Mouse (Mus musculus) forebrain, embryonic 12.5 days (tissue): ENCODE data around the gene Dennd1a. TPM values are rescaled to one million over a fixed set of nuclear protein-coding genes. Genes with fewer than 3 reads are reported as not detected.

ENCODE experiments used
- ATAC-seq: fragments of 200-750 bp; cut with Nextera tagmentation; 2 replicates; pipeline ENCODE4 v1.8.0; 2017; ENCODE audit warnings: moderate TSS enrichment; ENCODE audit not compliant: low FRiP score
- H3K27ac ChIP-seq: fragments of 300-500 bp; sonication (generic); 2 replicates; pipeline ENCODE4 v1.5.1; 2016; ENCODE audit warnings: mild to moderate bottlenecking
- H3K27me3 ChIP-seq: fragments of 300-500 bp; sonication (generic); 2 replicates; pipeline ENCODE4 v1.6.1; 2016; ENCODE audit warnings: mild to moderate bottlenecking
- H3K36me3 ChIP-seq: fragments of 300-500 bp; sonication (generic); replicated peaks from 2 replicates; pipeline ENCODE4 v1.6.1; 2016; ENCODE audit warnings: mild to moderate bottlenecking
- H3K4me1 ChIP-seq: fragments of 300-500 bp; sonication (generic); 2 replicates; pipeline ENCODE4 v1.6.1; 2016
- H3K4me2 ChIP-seq: fragments of 300-500 bp; sonication (generic); 2 replicates; pipeline ENCODE4 v1.6.1; 2016; ENCODE audit warnings: mild to moderate bottlenecking, moderate library complexity
- H3K4me3 ChIP-seq: fragments of 300-500 bp; sonication (generic); replicated peaks from 2 replicates; pipeline ENCODE4 v1.5.1; 2016; ENCODE audit warnings: mild to moderate bottlenecking
- H3K9ac ChIP-seq: fragments of 300-500 bp; sonication (generic); 2 replicates; pipeline ENCODE4 v1.6.1; 2016; ENCODE audit warnings: mild to moderate bottlenecking
- H3K9me3 ChIP-seq: fragments of 300-500 bp; sonication (generic); 2 replicates; pipeline ENCODE4 v1.6.1; 2016
- WGBS: fragments of 180-500 bp; shearing (Covaris S2); methylation state at CpG from one replicate; pipeline ENCODE4 v1.1.7; 2016; 5-methylcytosine and 5-hydroxymethylcytosine counted together
- polyA plus RNA-seq: library from polyadenylated mRNA; unstranded; fragments of >200 nt; fragmentation: Nextera tagmentation; extraction: Ambion mirVana; gene quantifications from 2 replicates; pipeline ENCODE4 v1.2.1, GENCODE M21; 2016

Gene Dennd1a
- polyA plus RNA-seq, 1 experiment from 2014 or later: 30.3 TPM

- 41% methylated on average over 6 of the region's 6 CpGs for WGBS
- no peak overlapping the region for H3K4me2 ChIP-seq
- ATAC-seq: peak; percentile 60; the same call in 1 of the 2 replicates
Measured at GRCm38 (mm10) chr2:37869628-37870027, 417.6 kb downstream of the Dennd1a start.

GRCm38 (mm10) chr2:37867387-37867786 lies 419.8 kb downstream of the Dennd1a start:
- H3K36me3 ChIP-seq: no peaks in the 10 kb centered on the region
- ATAC-seq: no peak
- no peak overlapping the region for H3K9ac ChIP-seq

More at GRCm38 (mm10) chr2:37869628-37870027, 417.6 kb downstream of the Dennd1a start:
- Histone ChIP-seq H3K27ac (no peak overlapping the region), H3K36me3 (no peaks in the 10 kb centered on the region), H3K9ac (no peak overlapping the region), H3K4me3 (no peak overlapping the region), H3K4me1 (peaks cover 14% of the 10 kb centered on the region), H3K9me3 (no peaks in the 10 kb centered on the region), H3K27me3 (no peaks in the 10 kb centered on the region)

DNA sequence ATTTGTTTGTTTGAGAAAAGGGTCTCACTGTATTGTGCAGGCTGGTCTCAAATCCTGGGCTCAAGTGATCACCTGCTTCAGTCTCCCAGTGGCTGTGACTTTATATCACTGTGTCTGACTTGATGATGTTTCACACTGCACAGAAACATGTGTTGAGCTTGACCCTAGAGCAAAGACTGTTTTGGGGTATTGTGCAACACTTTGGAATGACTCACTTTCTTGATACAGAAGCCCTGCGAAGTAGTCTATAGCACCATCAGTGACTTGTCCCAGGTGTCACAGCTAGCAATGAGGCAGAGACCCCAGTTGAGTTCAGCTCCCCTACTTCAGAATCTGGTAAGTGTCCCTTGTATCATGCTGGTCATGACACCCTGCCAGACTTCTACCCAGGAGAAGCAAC lies 429.7 kb downstream of the Dennd1a start:
- no peak for ATAC-seq
- H3K4me1 ChIP-seq: 0 out of 2 replicates have a peak, but pooled peaks cover 4% of the 10 kb centered on the region
- 94% methylated on average over 1 of the region's 1 CpGs for WGBS
- no peak overlapping the region for H3K4me3 ChIP-seq
- H3K9ac ChIP-seq: no peak overlapping the region
- H3K4me2 ChIP-seq: no peak overlapping the region
- no peaks in the 10 kb centered on the region for H3K9me3 ChIP-seq
- H3K27ac ChIP-seq: no peak overlapping the region
- no peaks in the 10 kb centered on the region for H3K27me3 ChIP-seq
- peaks cover 9% of the 10 kb centered on the region for H3K36me3 ChIP-seq

More at GRCm38 (mm10) chr2:37867387-37867786, 419.8 kb downstream of the Dennd1a start:
- Histone ChIP-seq H3K9me3 (no peaks in the 10 kb centered on the region), H3K4me3 (no peak overlapping the region), H3K27me3 (no peaks in the 10 kb centered on the region), H3K4me1 (peaks cover 14% of the 10 kb centered on the region), H3K27ac (no peak overlapping the region), H3K4me2 (no peak overlapping the region)
- 84% methylated on average over 5 of the region's 5 CpGs for WGBS

- no peaks in the 10 kb centered on the region for H3K9me3 ChIP-seq
- no peak overlapping the region for H3K9ac ChIP-seq
- WGBS: 87% methylated on average over 3 of the region's 3 CpGs
- H3K36me3 ChIP-seq: peaks cover 9% of the 10 kb centered on the region
- H3K27ac ChIP-seq: no peak overlapping the region
- ATAC-seq: no peak
- no peaks in the 10 kb centered on the region for H3K27me3 ChIP-seq
- no peak overlapping the region for H3K4me2 ChIP-seq
- H3K4me1 ChIP-seq: 0 out of 2 replicates have a peak, but pooled peaks cover 4% of the 10 kb centered on the region
- no peak overlapping the region for H3K4me3 ChIP-seq
Measured at GRCm38 (mm10) chr2:37856955-37857354, 430.2 kb downstream of the Dennd1a start.

GRCm38 (mm10) chr2:37855226-37855625 lies 432.0 kb downstream of the Dennd1a start:
- Histone ChIP-seq H3K9ac (no peak overlapping the region), H3K27ac (no peak overlapping the region), H3K4me2 (no peak overlapping the region), H3K36me3 (peaks cover 9% of the 10 kb centered on the region), H3K27me3 (no peaks in the 10 kb centered on the region), H3K4me1 (peaks cover 6% of the 10 kb centered on the region; the same call in 1 of the 2 replicates), H3K4me3 (no peak overlapping the region), H3K9me3 (no peaks in the 10 kb centered on the region)
- 79% methylated on average over 2 of the region's 2 CpGs for WGBS
- no peak for ATAC-seq

DNA sequence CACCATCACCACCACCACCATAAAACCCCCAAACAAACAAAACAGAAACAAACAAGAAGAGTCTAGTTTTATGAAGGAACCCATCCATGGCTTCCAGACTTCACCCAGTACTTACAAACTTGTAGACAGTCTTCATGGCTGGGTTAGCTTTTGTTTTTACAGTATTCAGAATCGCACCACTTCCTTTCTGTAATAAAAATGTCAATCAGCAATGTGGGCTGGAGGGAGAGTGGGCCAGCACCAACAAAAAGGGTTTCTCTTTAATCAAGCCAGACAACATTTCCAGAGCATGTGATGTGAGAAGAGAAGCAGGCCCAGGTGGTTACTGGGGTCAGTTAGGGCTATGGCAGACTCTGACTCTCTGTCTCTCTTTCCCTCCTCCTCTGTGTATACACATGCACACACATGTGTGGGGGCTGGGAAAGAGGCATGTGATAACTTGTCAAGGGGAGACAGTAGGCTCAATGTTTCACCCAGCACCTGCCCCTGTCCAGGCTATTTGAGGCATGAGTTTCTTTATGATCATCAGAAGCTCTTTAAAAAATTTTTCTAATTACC lies 433.2 kb downstream of the Dennd1a start:
- H3K27ac ChIP-seq: no peak overlapping the region
- 93% methylated on average over 1 of the region's 1 CpGs for WGBS
- no peaks in the 10 kb centered on the region for H3K9me3 ChIP-seq
- H3K36me3 ChIP-seq: peaks cover 9% of the 10 kb centered on the region
- H3K27me3 ChIP-seq: no peaks in the 10 kb centered on the region
- no peak overlapping the region for H3K9ac ChIP-seq
- H3K4me3 ChIP-seq: no peak overlapping the region
- H3K4me1 ChIP-seq: peaks cover 6% of the 10 kb centered on the region; the same call in 1 of the 2 replicates
- ATAC-seq: no peak
- H3K4me2 ChIP-seq: no peak overlapping the region

DNA sequence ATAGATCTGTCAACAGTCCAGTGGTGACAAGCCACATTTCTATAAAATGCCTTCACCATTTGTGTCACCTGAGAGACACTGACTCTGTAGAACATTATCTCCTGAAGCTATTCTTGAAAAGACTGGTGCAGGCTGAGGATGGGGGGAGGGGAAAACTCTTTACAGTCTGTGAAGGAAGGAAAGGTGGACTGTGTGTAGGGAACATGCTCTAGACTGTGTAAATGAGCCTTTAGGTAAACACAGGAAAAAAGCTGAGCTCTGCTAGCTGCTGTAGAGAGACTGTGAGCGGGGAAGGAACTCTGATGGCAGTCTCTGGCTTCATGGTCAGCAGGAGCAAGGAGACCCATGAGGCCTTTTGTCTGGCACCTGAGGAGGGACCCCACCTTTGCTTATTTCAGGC lies 436.6 kb downstream of the Dennd1a start:
- ATAC-seq: no peak
- H3K9ac ChIP-seq: no peak overlapping the region

DNA sequence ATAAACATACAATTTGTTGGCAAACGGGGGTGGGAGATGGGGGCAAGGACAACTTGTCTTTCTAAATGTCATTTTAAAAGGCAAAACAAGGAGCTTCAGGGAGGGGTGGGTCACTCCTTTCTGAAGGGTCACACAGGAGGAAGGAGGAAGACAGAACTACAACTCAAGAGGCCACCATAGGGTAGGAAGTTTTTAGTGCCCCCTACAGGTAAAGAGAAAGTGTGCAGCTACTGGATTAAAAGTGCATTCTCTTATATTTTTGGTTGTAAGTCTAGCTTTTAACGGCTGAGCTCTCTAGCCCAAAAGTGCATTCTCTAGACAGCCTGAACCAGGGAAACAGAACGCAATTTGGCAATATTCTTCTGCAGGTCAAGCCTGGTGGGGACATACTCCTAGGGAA lies 437.8 kb downstream of the Dennd1a start:
- Histone ChIP-seq H3K9ac (no peak overlapping the region), H3K27ac (no peak overlapping the region), H3K27me3 (no peaks in the 10 kb centered on the region), H3K4me2 (no peak overlapping the region), H3K9me3 (no peaks in the 10 kb centered on the region), H3K4me3 (no peak overlapping the region), H3K4me1 (peaks cover 3% of the 10 kb centered on the region), H3K36me3 (no peaks in the 10 kb centered on the region)
- WGBS: 83% methylated on average over 3 of the region's 3 CpGs
- no peak for ATAC-seq

More for the DNA sequence above, 436.6 kb downstream of the Dennd1a start:
- peaks cover 6% of the 10 kb centered on the region; the same call in 1 of the 2 replicates for H3K36me3 ChIP-seq
- no peak overlapping the region for H3K4me3 ChIP-seq
- H3K4me2 ChIP-seq: no peak overlapping the region
- no peaks in the 10 kb centered on the region for H3K27me3 ChIP-seq
- H3K27ac ChIP-seq: no peak overlapping the region; the same call in 1 of the 2 replicates
- H3K9me3 ChIP-seq: no peaks in the 10 kb centered on the region
- H3K4me1 ChIP-seq: peaks cover 6% of the 10 kb centered on the region; the same call in 1 of the 2 replicates
- WGBS: 90% methylated on average over 1 of the region's 1 CpGs

DNA sequence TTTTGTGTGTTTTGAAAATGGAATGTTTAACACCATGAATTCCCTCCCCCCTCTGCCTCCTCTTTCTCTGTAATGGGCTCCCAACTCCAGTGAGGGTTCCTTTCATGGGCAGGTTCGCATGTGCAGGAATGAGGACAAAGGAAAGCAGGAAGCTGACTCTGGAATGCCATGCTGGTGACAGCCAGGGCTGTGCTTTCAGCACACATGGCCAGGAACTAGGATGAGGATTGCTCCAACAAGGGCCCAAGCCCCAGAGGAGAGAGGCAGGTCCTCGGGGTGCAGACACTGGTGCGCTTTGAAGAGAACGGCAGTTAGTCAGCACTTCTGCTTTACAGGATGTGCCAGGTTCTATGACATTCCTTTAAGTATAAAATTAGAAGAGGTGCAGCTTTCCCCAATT lies 444.5 kb downstream of the Dennd1a start:
- peak; percentile 83 for ATAC-seq
- peaks cover 32% of the 10 kb centered on the region for H3K4me1 ChIP-seq
- peak overlapping the region; percentile 33 for H3K4me2 ChIP-seq
- no peaks in the 10 kb centered on the region for H3K27me3 ChIP-seq
- H3K4me3 ChIP-seq: no peak overlapping the region
- peak overlapping the region; percentile 29; the same call in 1 of the 2 replicates for H3K9ac ChIP-seq
- 18% methylated on average over 4 of the region's 4 CpGs for WGBS
- H3K36me3 ChIP-seq: no peaks in the 10 kb centered on the region
- peak overlapping the region; percentile 96 for H3K27ac ChIP-seq
- no peaks in the 10 kb centered on the region for H3K9me3 ChIP-seq

DNA sequence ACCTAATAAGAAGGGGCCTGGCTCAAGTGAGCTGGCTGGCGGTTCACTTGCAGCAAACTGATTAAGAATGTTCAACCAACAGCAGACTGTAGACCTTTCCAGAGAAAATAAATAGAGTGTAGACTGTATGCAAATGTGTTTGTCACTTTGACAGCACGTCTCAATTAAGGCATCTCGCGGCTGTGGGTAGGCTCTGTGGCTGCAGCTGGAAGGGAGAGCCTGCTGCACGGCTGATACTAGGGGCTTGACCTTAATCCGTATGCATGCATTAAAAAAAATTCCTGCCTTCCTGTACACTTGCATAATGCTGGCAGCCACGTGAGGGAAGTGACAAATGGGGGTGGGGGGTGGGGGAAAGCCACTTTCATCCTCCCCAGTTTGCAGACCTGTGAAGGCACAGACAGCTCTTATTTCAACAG lies 445.0 kb downstream of the Dennd1a start:
- peak overlapping the region; percentile 33 for H3K4me2 ChIP-seq

DNA sequence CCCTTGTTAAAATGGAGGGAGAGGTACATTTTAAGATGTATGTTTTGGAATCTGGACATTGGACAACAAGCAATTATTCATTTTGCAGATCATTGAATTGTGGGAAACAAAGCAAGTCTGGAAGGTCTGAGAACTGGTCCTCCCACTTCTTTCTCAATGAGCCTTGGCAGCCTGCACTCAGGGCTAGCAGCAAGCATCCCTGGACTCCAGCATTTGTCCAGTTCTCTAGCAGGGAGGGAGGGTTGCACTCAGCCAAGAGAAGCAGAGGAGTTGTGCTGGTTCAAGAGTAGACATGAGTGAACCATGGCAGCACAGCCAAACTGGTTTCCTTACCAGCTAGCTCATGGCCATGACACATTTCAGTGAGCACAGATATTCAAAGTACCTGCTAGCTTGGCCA lies 447.3 kb downstream of the Dennd1a start:
- H3K4me1 ChIP-seq: peaks cover 32% of the 10 kb centered on the region
- no peak overlapping the region for H3K27ac ChIP-seq
- H3K4me3 ChIP-seq: no peak overlapping the region
- ATAC-seq: no peak
- H3K36me3 ChIP-seq: no peaks in the 10 kb centered on the region
- no peaks in the 10 kb centered on the region for H3K9me3 ChIP-seq
- H3K9ac ChIP-seq: no peak overlapping the region
- no peak overlapping the region for H3K4me2 ChIP-seq
- H3K27me3 ChIP-seq: no peaks in the 10 kb centered on the region

More for the DNA sequence above, 445.0 kb downstream of the Dennd1a start:
- peaks cover 32% of the 10 kb centered on the region for H3K4me1 ChIP-seq
- 3% methylated on average over 7 of the region's 7 CpGs for WGBS
- no peaks in the 10 kb centered on the region for H3K9me3 ChIP-seq
- ATAC-seq: peak; percentile 96
- H3K27me3 ChIP-seq: no peaks in the 10 kb centered on the region
- H3K36me3 ChIP-seq: no peaks in the 10 kb centered on the region
- H3K9ac ChIP-seq: no peak overlapping the region
- H3K27ac ChIP-seq: peak overlapping the region; percentile 96
- H3K4me3 ChIP-seq: no peak overlapping the region

DNA sequence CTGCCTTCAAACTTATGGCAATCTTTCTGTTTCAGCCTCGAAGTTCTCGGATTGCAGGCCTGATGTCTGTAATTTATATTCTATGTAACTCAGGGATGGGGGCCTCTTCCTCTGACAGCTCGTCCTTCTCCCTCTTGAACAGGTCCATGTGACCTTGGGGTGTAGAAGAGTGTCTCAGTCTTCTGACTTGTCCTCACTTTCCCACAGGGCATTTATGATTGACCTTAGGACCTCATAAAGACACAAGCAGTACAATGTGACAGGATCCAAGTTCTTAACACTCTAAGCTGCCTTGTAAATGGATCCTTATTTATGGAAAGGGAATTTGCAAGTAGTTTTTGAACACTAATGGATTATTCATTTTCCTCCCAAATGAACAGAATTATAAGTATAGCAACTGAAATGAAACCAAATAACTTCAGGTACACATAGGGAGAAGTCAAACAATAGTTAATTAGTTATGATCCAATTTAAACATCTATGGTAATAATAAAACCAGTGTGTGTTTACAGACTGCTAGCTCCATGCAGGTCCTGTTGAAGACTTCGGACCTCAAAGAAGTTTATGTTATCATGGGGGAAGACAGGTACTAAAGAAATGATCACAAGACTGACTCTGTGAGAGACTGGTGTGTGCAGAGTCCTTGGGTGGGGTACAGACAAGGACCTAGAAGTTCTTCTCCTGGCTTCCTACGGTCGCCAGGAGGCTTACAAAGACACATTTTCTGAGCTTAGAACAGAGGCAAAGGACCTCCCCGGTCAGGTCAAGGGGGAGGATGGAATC lies 448.8 kb downstream of the Dennd1a start:
- no peak overlapping the region for H3K4me2 ChIP-seq
- no peak overlapping the region for H3K9ac ChIP-seq
- H3K4me3 ChIP-seq: no peak overlapping the region
- no peaks in the 10 kb centered on the region for H3K27me3 ChIP-seq
- no peaks in the 10 kb centered on the region for H3K9me3 ChIP-seq
- peaks cover 27% of the 10 kb centered on the region for H3K4me1 ChIP-seq
- H3K27ac ChIP-seq: no peak overlapping the region
- ATAC-seq: no peak
- 93% methylated on average over 7 of the region's 7 CpGs for WGBS
- H3K36me3 ChIP-seq: no peaks in the 10 kb centered on the region
